Mouse (Mus musculus): ENCODE measurements around the gene Nop14.

- TF ChIP-seq CTCF (IDR thresholded peaks at IDR 0.05; ENCODE audit: borderline replicate concordance, extremely low read depth, insufficient read depth, insufficient read length): no peak
- TF ChIP-seq POLR2A (IDR thresholded peaks at IDR 0.05; ENCODE audit: borderline replicate concordance, extremely low read depth, insufficient read depth, insufficient read length, poor library complexity, severe bottlenecking): no peak
Observed at GRCm38 (mm10) chr5:34689868-34690267, 29.9 kb upstream of the Nop14 start.
